Mouse (Mus musculus) heart, adult 2 months (tissue): Measurements from ENCODE around the gene Slc2a13.

Source experiments
- CTCF ChIP-seq: fragments of 200-600 bp; IDR thresholded peaks from 2 replicates; pipeline ENCODE4 v1.8.1; 2022; ENCODE audit warnings: antibody characterized with exemption, mild to moderate bottlenecking, moderate library complexity
- POLR2A ChIP-seq: fragments of 200-500 bp; IDR thresholded peaks from 2 replicates; pipeline ENCODE4 v1.6.1; 2011; ENCODE audit warnings: mild to moderate bottlenecking, low read depth, low read length, control low read depth; ENCODE audit not compliant: insufficient read depth

- TF ChIP-seq CTCF: peak; percentile 86
- TF ChIP-seq POLR2A: no peak
Observed at GRCm38 (mm10) chr15:91574492-91574891, 1.4 kb upstream of the Slc2a13 start.
